Mouse (Mus musculus): ENCODE measurements around the gene Cd80. TPM values are rescaled to one million over a fixed set of nuclear protein-coding genes. Genes with fewer than 3 reads are reported as not detected.
"Not testable (repeated sequence)": the region's sequence is repeated elsewhere in the genome, so short reads cannot be mapped to it uniquely, and the experiment has no call there.

Cd80 gene
- polyA plus RNA-seq, 1 experiment from 2014 or later = 0.21 TPM

GRCm38 (mm10) chr16:38475681-38476311 is 20.4 kb downstream of the Cd80 start:
- H3K27ac ChIP-seq (replicated peaks) = no peak overlapping the region
- no peak overlapping the region for H3K9ac ChIP-seq
- peak overlapping the region; percentile 42 for H3K4me3 ChIP-seq (replicated peaks)
- H3K9me3 ChIP-seq (replicated peaks) = no peaks in the 10 kb centered on the region
- 0 out of 2 replicates have a peak, but pooled peaks have one; percentile 15 for ATAC-seq (ENCODE audit: insufficient number of reproducible peaks, low FRiP score, low TSS enrichment, low read depth)
- WGBS = 49% methylated on average over 4 of the region's 4 CpGs
- H3K4me1 ChIP-seq = peaks cover 8% of the 10 kb centered on the region
- H3K4me2 ChIP-seq (replicated peaks) = peak overlapping the region; percentile 77
- H3K27me3 ChIP-seq = no peaks in the 10 kb centered on the region
- no peaks in the 10 kb centered on the region for H3K36me3 ChIP-seq

GRCm38 (mm10) chr16:38476312-38477240 is 21.2 kb downstream of the Cd80 start:
- 6% methylated on average over 34 of the region's 34 CpGs for WGBS
- peak overlapping the region; percentile 26; the same call in 1 of the 2 replicates for H3K9ac ChIP-seq
- 0 out of 2 replicates have a peak, but pooled peaks cover 3% of the 10 kb centered on the region for H3K27me3 ChIP-seq
- no peaks in the 10 kb centered on the region for H3K9me3 ChIP-seq (replicated peaks)
- no peak for ATAC-seq (ENCODE audit: insufficient number of reproducible peaks, low FRiP score, low TSS enrichment, low read depth)
- peak overlapping the region; percentile 42 for H3K4me3 ChIP-seq (replicated peaks)
- peak overlapping the region; percentile 63 for H3K27ac ChIP-seq (replicated peaks)
- peaks cover 8% of the 10 kb centered on the region for H3K4me1 ChIP-seq
- H3K36me3 ChIP-seq = no peaks in the 10 kb centered on the region
- H3K4me2 ChIP-seq (replicated peaks) = peak overlapping the region; percentile 77

GRCm38 (mm10) chr16:38477241-38477608 is 21.9 kb downstream of the Cd80 start:
- ATAC-seq (ENCODE audit: insufficient number of reproducible peaks, low FRiP score, low TSS enrichment, low read depth) = not testable (repeated sequence)
- H3K4me3 ChIP-seq (replicated peaks) = peak overlapping the region; percentile 42

GRCm38 (mm10) chr16:38478296-38478695 is 22.9 kb downstream of the Cd80 start:
- no peaks in the 10 kb centered on the region for H3K36me3 ChIP-seq
- no peak overlapping the region for H3K4me2 ChIP-seq (replicated peaks)
- H3K4me1 ChIP-seq = peaks cover 8% of the 10 kb centered on the region
- H3K27ac ChIP-seq (replicated peaks) = no peak overlapping the region
- 95% methylated on average over 3 of the region's 3 CpGs for WGBS
- H3K27me3 ChIP-seq = 0 out of 2 replicates have a peak, but pooled peaks cover 8% of the 10 kb centered on the region
- no peak for ATAC-seq (ENCODE audit: insufficient number of reproducible peaks, low FRiP score, low TSS enrichment, low read depth)
- no peak overlapping the region for H3K4me3 ChIP-seq (replicated peaks)
- no peak overlapping the region for H3K9ac ChIP-seq
- no peaks in the 10 kb centered on the region for H3K9me3 ChIP-seq (replicated peaks)

More at GRCm38 (mm10) chr16:38477241-38477608, 21.9 kb downstream of the Cd80 start:
- H3K9ac ChIP-seq; H3K36me3 ChIP-seq; H3K4me1 ChIP-seq; H3K9me3 ChIP-seq (replicated peaks); H3K27me3 ChIP-seq; H3K27ac ChIP-seq (replicated peaks): not testable (repeated sequence)
- 37% methylated on average over 14 of the region's 14 CpGs for WGBS
- peak overlapping the region; percentile 77 for H3K4me2 ChIP-seq (replicated peaks)

GRCm38 (mm10) chr16:38481327-38481726 is 26.0 kb downstream of the Cd80 start:
- Histone ChIP-seq H3K4me2 (replicated peaks) (no peak overlapping the region), H3K36me3 (no peaks in the 10 kb centered on the region), H3K27me3 (0 out of 2 replicates have a peak, but pooled peaks cover 14% of the 10 kb centered on the region), H3K9ac (no peak overlapping the region), H3K9me3 (replicated peaks) (no peaks in the 10 kb centered on the region), H3K4me3 (replicated peaks) (no peak overlapping the region), H3K4me1 (peaks cover 8% of the 10 kb centered on the region), H3K27ac (replicated peaks) (no peak overlapping the region)
- 75% methylated on average over 4 of the region's 4 CpGs for WGBS
- ATAC-seq (ENCODE audit: insufficient number of reproducible peaks, low FRiP score, low TSS enrichment, low read depth) = no peak

- no peak overlapping the region for H3K27ac ChIP-seq (replicated peaks)
- WGBS = 23% methylated on average over 32 of the region's 32 CpGs
- no peak for ATAC-seq (ENCODE audit: insufficient number of reproducible peaks, low FRiP score, low TSS enrichment, low read depth)
- no peaks in the 10 kb centered on the region for H3K4me1 ChIP-seq
- 0 out of 2 replicates have a peak, but pooled peaks cover 14% of the 10 kb centered on the region for H3K27me3 ChIP-seq
- no peaks in the 10 kb centered on the region for H3K36me3 ChIP-seq
- peak overlapping the region; percentile 33 for H3K4me3 ChIP-seq (replicated peaks)
- H3K9me3 ChIP-seq (replicated peaks) = no peaks in the 10 kb centered on the region
- peak overlapping the region; percentile 56 for H3K4me2 ChIP-seq (replicated peaks)
- peak overlapping the region; percentile 9; the same call in 1 of the 2 replicates for H3K9ac ChIP-seq
Measured at GRCm38 (mm10) chr16:38482780-38483562, 27.6 kb downstream of the Cd80 start.

GRCm38 (mm10) chr16:38483582-38484309 is 28.4 kb downstream of the Cd80 start:
- Histone ChIP-seq H3K4me1 (no peaks in the 10 kb centered on the region), H3K9ac (peak overlapping the region; percentile 9; the same call in 1 of the 2 replicates), H3K9me3 (replicated peaks) (no peaks in the 10 kb centered on the region), H3K4me2 (replicated peaks) (peak overlapping the region; percentile 56), H3K27me3 (0 out of 2 replicates have a peak, but pooled peaks cover 14% of the 10 kb centered on the region), H3K36me3 (no peaks in the 10 kb centered on the region), H3K4me3 (replicated peaks) (peak overlapping the region; percentile 33), H3K27ac (replicated peaks) (no peak overlapping the region)
- 29% methylated on average over 42 of the region's 42 CpGs for WGBS
- no peak for ATAC-seq (ENCODE audit: insufficient number of reproducible peaks, low FRiP score, low TSS enrichment, low read depth)

GRCm38 (mm10) chr16:38492551-38492950 is 37.2 kb downstream of the Cd80 start:
- H3K4me3 ChIP-seq (replicated peaks) = no peak overlapping the region
- H3K27ac ChIP-seq (replicated peaks) = no peak overlapping the region
- 74% methylated on average over 3 of the region's 3 CpGs for WGBS
- no peaks in the 10 kb centered on the region for H3K9me3 ChIP-seq (replicated peaks)
- no peaks in the 10 kb centered on the region for H3K27me3 ChIP-seq
- peaks cover 9% of the 10 kb centered on the region for H3K36me3 ChIP-seq
- no peak overlapping the region for H3K4me2 ChIP-seq (replicated peaks)
- H3K4me1 ChIP-seq = no peaks in the 10 kb centered on the region
- no peak overlapping the region for H3K9ac ChIP-seq
- ATAC-seq (ENCODE audit: insufficient number of reproducible peaks, low FRiP score, low TSS enrichment, low read depth) = no peak

GRCm38 (mm10) chr16:38493890-38494289 is 38.5 kb downstream of the Cd80 start:
- Histone ChIP-seq H3K4me1 (no peaks in the 10 kb centered on the region), H3K36me3 (peaks cover 17% of the 10 kb centered on the region), H3K27ac (replicated peaks) (no peak overlapping the region), H3K27me3 (no peaks in the 10 kb centered on the region), H3K9me3 (replicated peaks) (no peaks in the 10 kb centered on the region), H3K9ac (no peak overlapping the region), H3K4me2 (replicated peaks) (no peak overlapping the region), H3K4me3 (replicated peaks) (no peak overlapping the region)
- WGBS = 87% methylated on average over 10 of the region's 10 CpGs
- no peak for ATAC-seq (ENCODE audit: insufficient number of reproducible peaks, low FRiP score, low TSS enrichment, low read depth)

GRCm38 (mm10) chr16:38496604-38497140 is 41.3 kb downstream of the Cd80 start:
- no peak overlapping the region for H3K4me2 ChIP-seq (replicated peaks)
- H3K9ac ChIP-seq = no peak overlapping the region
- WGBS = 79% methylated on average over 7 of the region's 7 CpGs
- H3K9me3 ChIP-seq (replicated peaks) = no peaks in the 10 kb centered on the region
- H3K27me3 ChIP-seq = no peaks in the 10 kb centered on the region
- no peaks in the 10 kb centered on the region for H3K4me1 ChIP-seq
- H3K4me3 ChIP-seq (replicated peaks) = no peak overlapping the region
- H3K27ac ChIP-seq (replicated peaks) = no peak overlapping the region
- no peak for ATAC-seq (ENCODE audit: insufficient number of reproducible peaks, low FRiP score, low TSS enrichment, low read depth)
- H3K36me3 ChIP-seq = peaks cover 30% of the 10 kb centered on the region
